Mouse (Mus musculus) cortical plate, adult 2 months (tissue): Measurements from ENCODE around the gene Fanca.

ENCODE experiments used
- CTCF ChIP-seq: fragments of 200-500 bp; IDR thresholded peaks from 2 replicates; pipeline ENCODE4 v1.5.1; 2011; ENCODE audit warnings: mild to moderate bottlenecking, control low read depth, low read length; ENCODE audit not compliant: insufficient read depth; ENCODE audit errors: extremely low read depth
- POLR2A ChIP-seq: fragments of 200-500 bp; IDR thresholded peaks from 2 replicates; pipeline ENCODE4 v1.6.1; 2011; ENCODE audit warnings: mild to moderate bottlenecking, low read length, control low read depth; ENCODE audit not compliant: insufficient read depth; ENCODE audit errors: extremely low read depth

DNA sequence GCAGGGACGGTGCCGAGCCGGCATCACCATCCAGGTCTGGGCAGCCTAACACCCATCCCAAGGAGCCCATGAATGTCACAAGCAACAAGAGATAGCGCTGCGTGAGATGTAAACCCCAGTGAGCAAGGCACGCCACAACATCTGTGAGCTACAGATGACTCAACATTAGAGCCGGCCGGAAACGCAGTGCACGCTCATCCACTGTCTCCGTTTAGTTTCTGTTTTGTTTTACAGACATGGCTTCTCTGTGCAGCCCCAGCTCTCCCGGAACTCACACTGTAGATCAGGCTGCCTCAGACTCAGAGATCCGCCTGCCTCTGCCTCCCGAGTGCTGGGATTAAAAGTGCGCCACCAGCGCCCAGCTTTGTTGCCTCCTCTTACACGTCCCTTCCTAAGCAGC is 31.0 kb downstream of the Fanca start:
- TF ChIP-seq CTCF (no peak), POLR2A (no peak)
